Mouse (Mus musculus) stomach, embryonic 14.5 days (tissue): Measurements from ENCODE around the gene Tns2. TPM values are rescaled to one million over a fixed set of nuclear protein-coding genes. Genes with fewer than 3 reads are reported as not detected.
"Not testable (repeated sequence)": the region's sequence is repeated elsewhere in the genome, so short reads cannot be mapped to it uniquely, and the experiment has no call there.

Experiments
- ATAC-seq: fragments of 200-750 bp; cut with Nextera tagmentation; 2 replicates; pipeline ENCODE4 v1.8.0; 2017; ENCODE audit warnings: low read depth, moderate TSS enrichment; ENCODE audit not compliant: insufficient number of reproducible peaks, insufficient read depth, low FRiP score
- H3K27ac ChIP-seq: fragments of 300-500 bp; sonication (generic); 2 replicates; pipeline ENCODE4 v1.5.1; 2014; ENCODE audit warnings: mild to moderate bottlenecking, low read length, moderate library complexity, mixed read lengths
- H3K27me3 ChIP-seq: fragments of 300-500 bp; sonication (generic); 2 replicates; pipeline ENCODE4 v1.6.1; 2014; ENCODE audit warnings: low read length, control low read depth, mixed read lengths; ENCODE audit not compliant: control insufficient read depth, insufficient read depth
- H3K36me3 ChIP-seq: fragments of 300-500 bp; sonication (generic); 2 replicates; pipeline ENCODE4 v1.6.1; 2014; ENCODE audit warnings: mild to moderate bottlenecking, control low read depth, low read length, moderate library complexity, mixed read lengths; ENCODE audit not compliant: control insufficient read depth, insufficient read depth
- H3K4me1 ChIP-seq: fragments of 300-500 bp; sonication (generic); 2 replicates; pipeline ENCODE4 v1.6.1; 2014; ENCODE audit warnings: low read length, control low read depth, mixed read lengths; ENCODE audit not compliant: control insufficient read depth, insufficient read depth
- H3K4me2 ChIP-seq: fragments of 300-500 bp; sonication (generic); replicated peaks from 2 replicates; pipeline ENCODE4 v1.6.1; 2014; ENCODE audit warnings: low read depth, low read length, control low read depth
- H3K4me3 ChIP-seq: fragments of 300-500 bp; sonication (generic); 2 replicates; pipeline ENCODE4 v1.5.1; 2014; ENCODE audit warnings: low read depth, low read length, control low read depth
- H3K9ac ChIP-seq: fragments of 300-500 bp; sonication (generic); replicated peaks from 2 replicates; pipeline ENCODE4 v1.6.1; 2014; ENCODE audit warnings: low read depth, mild to moderate bottlenecking, control low read depth, low read length, moderate library complexity, mixed read lengths
- H3K9me3 ChIP-seq: fragments of 300-500 bp; sonication (generic); 2 replicates; pipeline ENCODE4 v1.6.1; 2016; ENCODE audit warnings: low read depth, low read length, control low read depth; ENCODE audit not compliant: control insufficient read depth
- WGBS: fragments of 180-500 bp; shearing (Covaris S2); extraction: QIAGEN DNeasy Blood & Tissue Kit; methylation state at CpG from one replicate; pipeline ENCODE4 v1.1.7; 2014; 5-methylcytosine and 5-hydroxymethylcytosine counted together
- polyA plus RNA-seq: library from polyadenylated mRNA; unstranded; fragments of >200 nt; fragmentation: Nextera tagmentation; extraction: Ambion mirVana; gene quantifications from 2 replicates; pipeline ENCODE4 v1.2.1, GENCODE M21; 2014

Tns2 gene
- polyA plus RNA-seq, 1 experiment from 2014 or later, result 48.5 TPM

- no peak overlapping the region for H3K9ac ChIP-seq
- 63% methylated on average over 16 of the region's 16 CpGs for WGBS
- no peak overlapping the region for H3K4me2 ChIP-seq
- no peaks in the 10 kb centered on the region for H3K9me3 ChIP-seq
- H3K27ac ChIP-seq, result no peak overlapping the region
- no peak overlapping the region for H3K4me3 ChIP-seq
- H3K36me3 ChIP-seq, result no peaks in the 10 kb centered on the region
- 0 out of 2 replicates have a peak, but pooled peaks cover 3% of the 10 kb centered on the region for H3K27me3 ChIP-seq
- ATAC-seq, result no peak
- peaks cover 29% of the 10 kb centered on the region for H3K4me1 ChIP-seq
Observed at GRCm38 (mm10) chr15:102147674-102148402, 47.6 kb downstream of the Tns2 start.

DNA sequence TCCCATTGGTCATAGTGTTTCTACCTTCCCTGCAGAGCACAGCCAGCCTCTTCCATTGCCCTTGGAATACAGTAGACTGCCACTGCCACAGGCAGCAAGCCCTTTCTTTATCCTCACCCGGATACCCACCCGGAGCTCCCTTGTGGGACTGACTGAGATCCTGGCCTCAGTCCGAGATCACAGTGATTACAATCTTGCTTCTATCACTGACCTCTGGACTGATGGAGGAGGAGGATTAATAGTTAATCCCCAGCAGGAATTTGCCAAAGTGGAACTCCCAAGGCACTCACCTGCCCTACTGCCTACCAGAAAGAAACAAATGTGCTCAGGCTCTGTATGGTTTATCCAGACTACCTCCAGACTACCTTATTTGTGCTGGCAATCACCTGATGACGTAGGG, 49.3 kb downstream of the Tns2 start:
- no peak for ATAC-seq
- WGBS, result 63% methylated on average over 4 of the region's 4 CpGs

DNA sequence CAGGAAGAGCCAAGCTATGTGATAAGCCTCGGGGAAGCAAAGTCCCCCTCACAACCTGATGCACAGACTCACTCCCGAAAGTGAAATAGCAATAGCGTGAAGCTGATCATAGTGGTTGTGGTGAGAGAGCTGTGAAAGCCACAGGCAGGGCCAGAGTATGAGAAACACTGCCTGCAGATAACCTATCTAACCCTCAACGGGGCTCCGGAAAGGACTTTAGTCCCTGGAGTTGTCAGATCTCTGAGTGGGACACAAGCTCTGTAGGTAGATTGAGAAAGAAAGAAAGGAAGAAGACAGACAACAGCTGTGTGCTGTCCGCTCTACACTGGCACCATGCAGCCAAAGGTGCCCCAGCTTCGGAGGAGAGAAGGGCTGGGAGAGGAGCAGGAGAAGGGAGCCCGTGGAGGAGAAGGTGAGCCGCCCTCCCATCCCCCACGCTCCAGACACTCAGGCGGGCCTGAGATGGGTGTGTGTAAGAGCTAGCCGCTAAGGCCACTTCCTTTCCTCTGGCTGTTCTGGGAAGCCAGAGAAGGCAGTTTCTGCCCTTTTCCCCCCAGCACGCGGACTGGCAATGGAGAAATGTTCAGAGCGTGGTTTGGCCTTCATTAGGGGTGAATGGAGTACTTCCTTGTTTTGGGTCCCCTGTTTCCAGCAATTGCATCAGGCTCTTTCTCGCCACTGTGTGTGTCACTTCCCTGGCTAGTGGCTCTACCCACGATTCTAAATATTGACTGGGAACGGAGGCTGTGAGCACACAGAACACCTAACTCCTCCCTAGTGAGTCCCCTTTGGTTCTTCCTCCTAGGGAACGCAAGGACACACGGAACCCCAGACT, 50.3 kb downstream of the Tns2 start, which contains the start of gene Soat2:
Gene Soat2, plus strand, starts transcription at position 226 of the 835 bp plus-strand sequence.
- no peak within 1 kb of the TSS for H3K4me3 ChIP-seq
- ATAC-seq, result peak; percentile 42; the same call in 1 of the 2 replicates
- H3K36me3 ChIP-seq, result no peaks in the 10 kb centered on the region
- H3K9me3 ChIP-seq, result 0 out of 2 replicates have a peak, but pooled peaks cover 2% of the 10 kb centered on the region
- H3K4me2 ChIP-seq, result no peak within 1 kb of the TSS; the same call in 1 of the 2 replicates
- 31% methylated on average over 20 of the region's 20 CpGs for WGBS
- H3K27me3 ChIP-seq, result no peaks in the 10 kb centered on the region
- peak within 1 kb of the TSS; percentile 3; the same call in 1 of the 2 replicates for H3K27ac ChIP-seq
- no peak within 1 kb of the TSS for H3K9ac ChIP-seq
- peaks cover 17% of the 10 kb centered on the region; the same call in 1 of the 2 replicates for H3K4me1 ChIP-seq

More for the DNA sequence above, 49.3 kb downstream of the Tns2 start:
- H3K4me2 ChIP-seq, result no peak overlapping the region
- no peaks in the 10 kb centered on the region for H3K36me3 ChIP-seq
- H3K27ac ChIP-seq, result no peak overlapping the region
- no peak overlapping the region for H3K4me3 ChIP-seq
- H3K9ac ChIP-seq, result no peak overlapping the region
- H3K27me3 ChIP-seq, result no peaks in the 10 kb centered on the region
- no peaks in the 10 kb centered on the region for H3K9me3 ChIP-seq
- H3K4me1 ChIP-seq, result peaks cover 19% of the 10 kb centered on the region

- H3K27ac ChIP-seq, result no peak overlapping the region
- no peak overlapping the region for H3K9ac ChIP-seq
- no peak overlapping the region for H3K4me2 ChIP-seq
- no peaks in the 10 kb centered on the region for H3K27me3 ChIP-seq
- 0 out of 2 replicates have a peak, but pooled peaks cover 2% of the 10 kb centered on the region for H3K9me3 ChIP-seq
- 42% methylated on average over 4 of the region's 4 CpGs for WGBS
- no peaks in the 10 kb centered on the region for H3K36me3 ChIP-seq
- no peak overlapping the region for H3K4me3 ChIP-seq
- peaks cover 16% of the 10 kb centered on the region; the same call in 1 of the 2 replicates for H3K4me1 ChIP-seq
- ATAC-seq, result no peak
Observed at GRCm38 (mm10) chr15:102152646-102153045, 52.4 kb downstream of the Tns2 start.

DNA sequence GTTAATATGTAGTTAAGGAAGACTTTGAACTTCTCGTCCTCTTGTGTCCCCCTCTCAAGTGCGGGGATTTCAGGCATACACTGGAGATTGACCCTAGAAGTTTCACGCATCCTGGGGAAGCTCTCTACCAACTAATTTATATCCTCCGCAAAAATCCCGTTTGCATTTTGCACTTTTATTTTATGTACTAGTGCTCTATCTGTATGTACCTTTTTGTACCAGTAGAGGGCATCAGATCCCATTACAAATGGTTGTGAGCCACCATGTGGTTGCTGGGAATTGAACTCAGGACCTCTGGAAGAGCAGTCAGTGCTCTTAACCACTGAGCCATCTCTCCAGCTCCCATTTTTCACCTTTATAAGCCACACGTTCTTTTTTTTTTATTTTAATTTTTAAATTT, 54.8 kb downstream of the Tns2 start:
- H3K27ac ChIP-seq, H3K9ac ChIP-seq, H3K4me2 ChIP-seq, H3K36me3 ChIP-seq, H3K9me3 ChIP-seq, H3K27me3 ChIP-seq, ATAC-seq, H3K4me3 ChIP-seq: not testable (repeated sequence)
- 91% methylated on average over 6 of the region's 6 CpGs for WGBS
- H3K4me1 ChIP-seq, result peaks cover 12% of the 10 kb centered on the region; the same call in 1 of the 2 replicates

DNA sequence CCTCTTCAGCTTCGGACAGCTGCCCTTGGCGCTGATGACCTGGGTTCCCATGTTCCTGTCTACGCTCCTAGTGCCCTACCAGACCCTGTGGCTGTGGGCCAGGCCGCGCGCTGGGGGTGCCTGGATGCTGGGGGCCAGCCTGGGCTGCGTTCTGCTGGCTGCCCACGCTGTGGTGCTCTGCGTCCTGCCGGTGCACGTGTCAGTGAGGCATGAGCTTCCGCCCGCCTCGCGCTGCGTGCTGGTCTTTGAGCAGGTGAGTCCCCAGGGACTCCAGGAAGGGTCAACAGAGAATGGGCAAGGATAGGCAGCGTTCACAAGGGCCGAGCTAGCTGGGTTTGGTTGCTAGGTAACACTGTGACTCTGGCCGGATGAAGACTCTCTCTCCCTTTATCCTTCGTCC, 56.6 kb downstream of the Tns2 start:
- H3K9ac ChIP-seq, result no peak overlapping the region
- H3K4me2 ChIP-seq, result no peak overlapping the region
- no peak for ATAC-seq
- no peak overlapping the region for H3K27ac ChIP-seq
- WGBS, result 40% methylated on average over 20 of the region's 20 CpGs
- H3K4me1 ChIP-seq, result no peaks in the 10 kb centered on the region
- 0 out of 2 replicates have a peak, but pooled peaks cover 2% of the 10 kb centered on the region for H3K9me3 ChIP-seq
- no peak overlapping the region for H3K4me3 ChIP-seq
- no peaks in the 10 kb centered on the region for H3K36me3 ChIP-seq
- H3K27me3 ChIP-seq, result no peaks in the 10 kb centered on the region

- Histone ChIP-seq H3K27me3 (no peaks in the 10 kb centered on the region), H3K9me3 (no peaks in the 10 kb centered on the region), H3K4me3 (no peak overlapping the region), H3K9ac (no peak overlapping the region), H3K4me2 (no peak overlapping the region), H3K27ac (no peak overlapping the region), H3K4me1 (0 out of 2 replicates have a peak, but pooled peaks cover 1% of the 10 kb centered on the region), H3K36me3 (no peaks in the 10 kb centered on the region)
- WGBS, result 58% methylated on average over 26 of the region's 27 CpGs
- no peak for ATAC-seq
Observed at GRCm38 (mm10) chr15:102160415-102161060, 60.3 kb downstream of the Tns2 start.
